In the genomic region with DNA sequence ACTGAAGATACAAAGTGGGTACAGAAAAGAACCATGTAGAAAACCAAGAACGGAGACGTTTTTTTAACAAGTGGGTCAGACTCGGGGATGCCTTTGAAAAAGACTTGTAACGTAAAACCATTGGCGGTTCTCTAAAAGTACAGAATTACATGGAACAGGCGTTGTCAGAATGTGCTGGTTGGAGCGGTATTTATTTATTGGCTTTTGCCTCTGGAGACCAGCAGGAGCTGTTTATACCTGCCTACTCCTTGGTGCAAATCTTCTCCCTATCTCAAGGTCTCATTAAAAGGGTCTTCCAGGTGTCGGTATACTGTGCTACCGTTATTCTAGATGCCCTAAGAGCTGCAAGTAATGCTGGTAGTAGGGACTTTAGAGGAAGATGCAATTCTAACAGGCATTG, we compare ENCODE assay signal across 9 mouse cellular contexts.
DNase-seq lines count a peak whose midpoint lies in the region; ATAC-seq and TF ChIP-seq lines count a peak whose summit lies in the region.
"Had no signal": no experiment of that assay in that cellular context is flagged by ENCODE, and none has a peak within 500 bp of the region (broad histone marks: within the 10 kb centered on the region; RNA-seq: fewer than 3 reads in every experiment).

No protein-coding gene starts in this region.

- peak overlapping the region; percentile 85 for H3K4me2 ChIP-seq in forebrain, embryonic 14.5 days (ENCODE audit: low read length)
- peak overlapping the region; percentile 69 for H3K4me2 ChIP-seq in neural tube, embryonic 13.5 days

- H3K4me1 ChIP-seq in forebrain, embryonic 14.5 days (ENCODE audit: control insufficient read depth, insufficient read depth, low read length) = peaks cover 51% of the 10 kb centered on the region
- H3K4me1 ChIP-seq in limb, embryonic 10.5 days = peaks cover 41% of the 10 kb centered on the region
- peaks cover 77% of the 10 kb centered on the region for H3K4me1 ChIP-seq in neural tube, embryonic 13.5 days (replicated peaks)

- H3K36me3 ChIP-seq in forebrain, embryonic 14.5 days (ENCODE audit: control insufficient read depth, insufficient read depth, low read length) = no peaks in the 10 kb centered on the region
- H3K36me3 ChIP-seq in limb, embryonic 10.5 days = no peaks in the 10 kb centered on the region
- no peaks in the 10 kb centered on the region for H3K36me3 ChIP-seq in neural tube, embryonic 13.5 days
- H3K36me3 ChIP-seq: G1E had no signal

- H3K4me3 ChIP-seq in layer of hippocampus, adult 2 months = peak overlapping the region; percentile 62
- H3K4me3 ChIP-seq in forebrain, embryonic 14.5 days (ENCODE audit: low read depth, low read length) = peak overlapping the region; percentile 40
- peak overlapping the region; percentile 54 for H3K4me3 ChIP-seq in limb, embryonic 10.5 days
- peak overlapping the region; percentile 36 for H3K4me3 ChIP-seq in neural tube, embryonic 13.5 days

- 4% methylated on average over 9 of the region's 9 CpGs for WGBS in forebrain, embryonic 14.5 days
- 2% methylated on average over 9 of the region's 9 CpGs for WGBS in limb, embryonic 10.5 days
- whole genome bisulfite sequencing in neural tube, embryonic 13.5 days = 4% methylated on average over 9 of the region's 9 CpGs

- H3K9ac ChIP-seq in forebrain, embryonic 14.5 days (ENCODE audit: low read length) = peak overlapping the region; percentile 75
- H3K9ac ChIP-seq in neural tube, embryonic 13.5 days = peak overlapping the region; percentile 56

- no peak for DNase-seq in layer of hippocampus, adult 2 months (ENCODE audit: low spot score in 2 of 2)
- no peak for DNase-seq in layer of hippocampus, adult 9-10 months (ENCODE audit: low spot score)
- DNase-seq in forebrain, embryonic 14.5 days (ENCODE audit: low spot score) = peak; percentile 41
- DNase-seq in limb, embryonic 10.5 days (ENCODE audit: low spot score) = no peak
- no peak for DNase-seq in thymus, postnatal 0 days (ENCODE audit: low spot score)
- no peak for DNase-seq in embryo, embryonic 10.5 days (ENCODE audit: low spot score)
- no peak for DNase-seq in right cerebral cortex, postnatal 4 days

- no peak for ATAC-seq in forebrain, embryonic 14.5 days
- no peak for ATAC-seq in neural tube, embryonic 13.5 days (ENCODE audit: low read depth)

- H3K27ac ChIP-seq in layer of hippocampus, adult 2 months = peak overlapping the region; percentile 99
- H3K27ac ChIP-seq in forebrain, embryonic 14.5 days (ENCODE audit: low read depth, low read length) = peak overlapping the region; percentile 79
- H3K27ac ChIP-seq in limb, embryonic 10.5 days = peak overlapping the region; percentile 22; the same call in 1 of the 2 replicates
- peak overlapping the region; percentile 52; the same call in 1 of the 2 replicates for H3K27ac ChIP-seq in neural tube, embryonic 13.5 days (replicated peaks)

- no peaks in the 10 kb centered on the region for H3K9me3 ChIP-seq in forebrain, embryonic 14.5 days (replicated peaks; ENCODE audit: control insufficient read depth, low read length)
- no peaks in the 10 kb centered on the region for H3K9me3 ChIP-seq in limb, embryonic 10.5 days (replicated peaks)
- no peaks in the 10 kb centered on the region for H3K9me3 ChIP-seq in neural tube, embryonic 13.5 days

- H3K27me3 ChIP-seq in forebrain, embryonic 14.5 days (replicated peaks; ENCODE audit: control insufficient read depth, insufficient read depth, low read length) = 0 out of 2 replicates have a peak, but pooled peaks cover 13% of the 10 kb centered on the region
- peaks cover 80% of the 10 kb centered on the region for H3K27me3 ChIP-seq in limb, embryonic 10.5 days (ENCODE audit: low read depth, poor library complexity, severe bottlenecking)
- peaks cover 37% of the 10 kb centered on the region for H3K27me3 ChIP-seq in neural tube, embryonic 13.5 days

- no peak for TF ChIP-seq CTCF in layer of hippocampus, adult 2 months (conservative IDR thresholded peaks at IDR 0.05)

Comparison
In these comparisons a context has a peak if more than half of its experiments do, and no peak if none do; other contexts are left out.
1. H3K27ac ChIP-seq: peak in every context shown above with its lines; median percentile 99 in layer of hippocampus, adult 2 months; 79 in forebrain, embryonic 14.5 days; 52 in neural tube, embryonic 13.5 days; 22 in limb, embryonic 10.5 days.